Mouse (Mus musculus) 3134 (cell line): Measurements from ENCODE around the gene Ldb1.

Experiments used
- DNase-seq: peaks from one replicate; pipeline ENCODE4 v3.0.0-alpha.2; 2011; ENCODE audit warnings: low spot score; ENCODE audit not compliant: insufficient read length; ENCODE audit errors: extremely low read depth

Gene Ldb1

DNA sequence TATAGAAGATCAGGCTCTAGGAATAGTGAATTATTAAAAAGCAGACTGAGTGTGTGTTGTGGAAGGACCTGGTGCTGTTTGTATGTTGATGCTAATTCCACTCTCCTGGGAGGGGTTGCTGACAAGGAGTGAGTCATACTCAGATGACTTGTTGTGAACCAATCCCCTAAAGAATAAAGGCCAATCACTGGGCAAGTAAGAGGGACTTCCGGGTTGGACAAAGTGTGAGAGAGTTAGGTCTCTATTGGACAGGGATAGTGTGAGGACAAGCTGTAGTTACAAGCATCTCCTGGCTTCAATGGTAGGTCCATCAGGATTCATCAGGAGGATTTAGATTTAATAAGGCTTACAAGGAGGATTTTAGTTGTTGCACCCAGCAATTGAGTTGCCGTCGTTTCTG lies 56.8 kb downstream of the Ldb1 start:
- peak; percentile 14 for DNase-seq

DNA sequence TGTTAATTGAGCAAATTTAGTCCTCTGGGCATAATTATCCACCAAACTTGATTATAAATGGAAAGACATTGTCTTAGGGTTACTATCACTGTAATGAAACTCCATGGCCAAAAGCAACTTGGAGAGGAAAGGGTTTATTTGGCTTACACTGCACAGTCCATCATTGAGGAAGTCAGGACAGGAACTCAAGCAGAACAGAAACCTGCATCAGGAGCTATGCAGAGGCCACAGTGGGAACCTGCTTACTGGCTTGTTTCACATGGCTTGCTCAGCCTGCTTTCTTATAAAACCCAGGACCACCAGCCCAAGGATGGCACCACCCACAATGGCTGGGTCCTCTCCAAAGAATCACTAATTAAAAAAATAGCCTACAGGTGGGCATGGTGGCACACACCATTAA lies 60.6 kb downstream of the Ldb1 start:
- no peak for DNase-seq
